Mouse (Mus musculus): ENCODE results near the gene Nebl. TPM values are rescaled to one million over a fixed set of nuclear protein-coding genes. Genes with fewer than 3 reads are reported as not detected.

Nebl gene
- total RNA-seq, 2 experiments from 2014 or later = 8.2 to 8.5 TPM

DNA sequence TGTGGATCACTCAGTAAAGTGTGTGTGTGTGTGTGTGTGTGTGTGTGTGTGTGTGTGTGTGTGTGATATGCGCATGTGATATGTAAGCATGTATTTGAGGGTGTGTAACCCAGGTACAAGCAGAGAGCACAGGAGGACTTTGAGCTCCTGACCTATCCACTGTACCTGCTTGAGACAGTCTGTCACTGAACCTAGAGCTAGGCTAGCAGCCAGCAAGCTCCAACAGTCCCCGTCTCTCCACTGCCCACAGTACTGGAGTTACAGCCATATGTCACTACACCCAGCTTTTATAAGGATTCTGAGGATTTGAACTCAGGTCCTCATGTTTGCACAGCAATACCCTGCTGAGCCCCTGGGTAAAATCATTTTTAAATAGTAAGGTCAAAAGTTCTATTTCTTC, 215.6 kb downstream of the Nebl start:
- no peak for DNase-seq

DNA sequence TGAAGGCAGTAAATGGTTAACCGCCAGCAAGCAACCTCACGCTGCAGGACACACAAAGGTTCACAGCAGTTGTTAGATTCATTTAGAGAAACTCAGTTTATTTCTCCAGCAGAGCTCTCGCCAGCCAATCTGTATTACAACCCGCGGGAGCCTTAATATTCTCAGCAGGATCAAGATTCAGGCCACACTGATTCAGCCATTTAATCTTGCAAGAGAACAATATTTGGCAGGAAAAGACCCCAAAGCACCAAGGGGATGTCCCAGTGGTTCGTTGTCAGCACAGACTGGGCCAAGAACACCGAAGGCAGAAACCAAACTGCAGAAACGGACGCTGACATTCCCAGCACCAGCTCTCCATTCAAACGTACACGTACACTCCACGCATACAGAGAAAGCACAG, 216.5 kb downstream of the Nebl start:
- DNase-seq = no peak

DNA sequence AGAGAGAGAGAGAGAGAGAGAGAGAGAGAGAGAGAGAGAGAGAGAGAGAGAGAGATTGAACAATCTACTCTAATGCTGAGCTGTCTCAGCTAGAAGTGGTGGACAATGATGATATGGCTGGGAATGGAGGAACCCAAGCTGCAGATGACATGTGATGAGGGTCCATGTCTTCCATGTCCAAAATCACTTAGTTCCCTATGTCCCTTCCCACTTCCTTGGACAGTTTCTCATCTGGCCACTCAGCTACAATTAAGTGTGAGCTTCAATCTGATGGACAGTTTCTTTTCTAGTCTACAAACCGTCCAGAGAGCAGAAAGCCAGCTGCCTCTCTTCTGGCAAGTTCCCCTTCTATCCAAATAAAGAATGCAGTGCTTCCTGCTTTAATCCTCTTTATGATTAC, 221.3 kb downstream of the Nebl start:
- DNase-seq = no peak

DNA sequence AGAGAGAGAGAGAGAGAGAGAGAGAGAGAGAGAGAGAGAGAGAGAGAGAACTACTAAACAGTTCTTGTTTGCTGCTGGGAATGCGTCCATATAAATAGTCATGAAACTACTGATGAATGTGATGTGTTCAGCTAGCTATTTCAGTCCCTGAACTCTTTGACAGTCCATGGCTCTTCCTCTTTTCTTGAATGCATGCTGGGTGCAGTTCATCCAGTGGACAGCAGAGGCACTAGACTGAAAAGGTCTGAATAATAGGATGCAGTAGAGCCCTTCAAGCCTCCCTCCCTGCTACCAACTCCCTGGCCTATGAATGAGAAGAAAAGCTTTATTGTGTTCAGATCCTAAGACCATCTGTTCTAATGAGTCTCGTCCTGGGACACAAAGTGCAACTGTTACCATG, 223.9 kb downstream of the Nebl start:
- no peak for DNase-seq

DNA sequence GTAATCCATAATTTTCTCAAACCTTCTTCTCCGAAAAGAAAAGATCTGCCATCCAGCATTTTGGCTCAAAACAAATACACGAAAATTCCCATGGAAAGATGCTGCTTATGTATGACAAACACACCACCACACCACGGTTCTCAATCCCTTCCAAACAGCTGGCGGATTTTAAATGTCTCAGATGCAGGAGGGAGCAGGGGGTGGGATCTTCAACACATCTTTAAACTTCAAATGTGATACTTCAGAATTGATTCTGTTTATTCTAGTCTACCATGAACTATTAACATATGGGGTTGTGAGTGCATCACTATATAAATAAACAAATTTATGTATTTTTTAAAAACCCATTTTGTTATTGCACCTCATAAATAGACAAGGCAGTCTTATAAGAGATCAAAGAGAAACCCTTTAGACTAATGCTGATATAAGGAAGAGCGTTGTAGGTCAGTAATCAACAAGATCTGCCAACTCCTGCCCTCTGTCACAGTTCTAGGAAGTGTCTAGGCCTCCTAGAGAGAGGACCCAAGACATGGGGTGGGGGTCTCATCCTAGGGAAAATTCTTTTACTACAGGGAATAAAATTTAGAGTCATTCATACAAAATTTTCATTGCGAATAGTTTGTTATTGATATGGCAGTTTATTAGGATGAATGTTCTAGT, 227.0 kb downstream of the Nebl start:
- DNase-seq = no peak

DNA sequence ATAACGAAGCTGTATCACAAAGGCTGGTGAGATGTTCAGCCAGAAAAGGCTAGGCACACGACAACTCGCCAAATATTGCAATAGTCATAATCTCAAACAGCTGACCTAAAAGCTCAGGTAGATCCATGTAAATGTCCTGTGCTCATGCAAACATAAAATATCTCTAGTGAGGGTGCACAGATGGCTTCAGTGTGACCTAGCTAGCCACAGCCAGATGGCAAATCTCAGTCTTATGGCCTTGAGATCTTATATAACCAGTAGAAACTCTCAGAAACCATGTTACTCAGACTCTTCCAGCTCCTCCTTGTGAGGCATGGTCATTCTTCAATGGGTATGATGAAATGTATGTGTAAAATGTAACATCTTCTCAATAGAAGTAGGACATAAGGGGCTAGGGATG, 230.2 kb downstream of the Nebl start:
- no peak for DNase-seq

DNA sequence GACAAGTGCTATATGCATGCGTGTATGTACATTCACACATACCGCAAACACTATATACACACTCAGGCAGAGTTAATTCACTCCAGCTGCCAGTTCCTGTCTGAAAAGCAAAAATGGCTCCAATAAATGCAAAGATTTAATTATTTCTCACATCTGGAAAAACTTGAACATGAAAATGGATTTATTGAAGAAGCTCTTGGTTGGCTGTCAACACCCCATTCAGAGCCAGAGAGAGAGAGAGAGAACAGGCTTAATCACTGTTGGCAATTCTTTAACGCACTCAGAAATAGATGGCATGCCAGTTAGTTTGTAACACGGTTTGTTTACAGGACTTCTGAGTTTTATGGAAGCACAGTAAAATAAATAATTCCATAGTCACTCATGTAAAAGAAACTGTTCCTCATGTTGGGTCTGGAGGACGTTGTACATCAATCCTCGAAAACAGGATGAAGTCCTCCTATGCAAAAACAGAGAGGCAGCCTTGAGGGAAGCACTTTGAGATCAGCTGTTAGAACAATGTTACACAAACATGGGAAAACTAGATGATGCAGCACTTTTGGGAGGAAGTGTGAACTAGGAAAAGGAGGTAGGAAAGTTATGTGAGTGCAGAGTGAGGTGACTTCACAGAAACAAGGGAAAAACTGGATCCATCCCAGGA, 265.6 kb downstream of the Nebl start:
- no peak for DNase-seq

DNA sequence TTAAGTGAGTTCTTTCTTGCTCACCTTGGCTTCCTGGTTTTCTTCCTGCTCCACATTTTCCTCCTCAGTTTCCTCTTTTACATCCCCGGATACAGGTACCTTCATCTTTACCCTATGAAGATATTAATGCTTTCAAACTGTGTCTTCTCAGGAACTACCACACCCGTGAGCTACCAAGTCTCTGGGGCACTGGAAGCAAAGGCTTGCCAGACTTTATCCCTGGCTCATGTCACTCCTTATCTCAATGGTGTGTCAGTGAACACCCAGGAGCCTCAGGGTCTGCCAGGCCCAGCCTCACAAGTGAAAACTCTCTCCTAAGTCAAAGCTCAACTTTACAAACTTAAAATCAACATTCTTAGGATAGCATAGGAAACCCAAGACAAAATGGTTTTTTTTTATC, 270.8 kb downstream of the Nebl start:
- no peak for DNase-seq

DNA sequence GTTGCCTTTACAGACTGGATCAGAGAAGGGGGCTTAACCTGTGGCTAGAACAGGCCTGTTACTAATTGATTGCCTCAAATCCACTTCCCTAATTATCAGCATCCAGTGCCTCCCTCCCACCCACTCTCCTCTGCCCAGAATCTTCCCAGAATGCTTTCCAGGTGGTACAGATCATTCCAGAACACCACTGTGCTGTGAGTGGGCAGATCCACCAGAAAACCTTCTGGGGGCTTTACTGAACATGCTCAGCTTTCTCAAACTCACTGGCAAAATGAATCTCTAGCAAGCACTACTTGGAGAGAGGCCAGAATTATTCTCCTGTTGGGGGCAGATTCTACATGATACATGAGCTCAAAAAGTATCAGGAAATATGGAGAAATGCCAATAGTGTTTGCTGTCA, 277.6 kb downstream of the Nebl start:
- no peak for DNase-seq

DNA sequence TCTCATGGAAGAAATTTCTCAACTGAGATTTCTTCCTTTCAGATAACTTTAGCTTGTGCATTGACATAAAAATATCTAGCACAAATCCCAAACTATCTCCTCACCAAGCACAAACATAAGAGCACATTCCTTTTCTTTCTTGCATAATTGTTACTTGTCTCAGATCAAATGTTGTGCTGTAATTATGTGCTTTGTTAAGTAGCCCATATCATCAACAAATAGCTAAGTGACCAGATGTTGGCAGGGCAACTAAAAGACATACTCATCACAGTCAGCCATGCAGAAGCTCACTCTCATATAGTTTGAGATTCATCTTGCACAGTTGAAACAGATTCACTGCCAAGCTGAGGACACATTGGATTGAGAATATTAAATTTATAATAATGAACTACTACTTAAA, 282.9 kb downstream of the Nebl start:
- DNase-seq = no peak

DNA sequence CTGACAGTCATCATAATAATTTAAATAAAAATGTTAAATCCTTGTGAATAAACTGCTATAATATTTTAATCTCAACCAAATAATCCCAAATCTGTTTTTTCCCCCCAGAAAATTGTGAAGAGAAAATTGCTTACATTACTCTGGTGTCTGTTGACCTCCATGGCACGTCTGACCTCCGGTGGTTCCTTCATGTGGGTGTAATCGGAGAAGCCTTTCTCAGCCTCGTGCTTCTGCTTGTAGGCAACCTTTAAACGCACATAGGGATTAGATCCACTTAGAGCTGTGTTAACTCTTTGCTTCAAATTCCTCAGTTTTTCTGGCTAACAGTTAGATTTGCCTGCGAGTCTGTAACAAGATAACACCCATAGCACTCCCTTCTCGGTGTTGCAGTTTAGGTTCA, 287.7 kb downstream of the Nebl start:
- DNase-seq = no peak

DNA sequence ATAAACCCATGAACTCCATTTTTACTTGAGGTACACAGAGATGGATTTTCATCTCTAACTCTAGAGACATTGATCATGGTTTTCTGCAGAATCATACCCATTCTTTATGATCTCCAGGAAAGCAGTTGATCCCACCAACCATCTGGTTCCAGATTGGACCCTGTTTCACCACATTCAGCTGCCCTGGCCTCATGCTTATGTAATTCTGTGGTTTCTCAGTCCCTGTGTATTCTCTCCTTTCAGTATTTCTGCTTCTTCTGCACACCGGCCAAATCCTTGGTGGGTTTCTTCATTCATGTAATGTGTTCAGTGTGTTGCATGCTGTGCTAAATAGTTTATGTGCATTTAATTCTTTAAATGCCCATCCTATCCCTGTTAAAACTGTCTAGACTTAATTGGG, 292.9 kb downstream of the Nebl start:
- DNase-seq = no peak

DNA sequence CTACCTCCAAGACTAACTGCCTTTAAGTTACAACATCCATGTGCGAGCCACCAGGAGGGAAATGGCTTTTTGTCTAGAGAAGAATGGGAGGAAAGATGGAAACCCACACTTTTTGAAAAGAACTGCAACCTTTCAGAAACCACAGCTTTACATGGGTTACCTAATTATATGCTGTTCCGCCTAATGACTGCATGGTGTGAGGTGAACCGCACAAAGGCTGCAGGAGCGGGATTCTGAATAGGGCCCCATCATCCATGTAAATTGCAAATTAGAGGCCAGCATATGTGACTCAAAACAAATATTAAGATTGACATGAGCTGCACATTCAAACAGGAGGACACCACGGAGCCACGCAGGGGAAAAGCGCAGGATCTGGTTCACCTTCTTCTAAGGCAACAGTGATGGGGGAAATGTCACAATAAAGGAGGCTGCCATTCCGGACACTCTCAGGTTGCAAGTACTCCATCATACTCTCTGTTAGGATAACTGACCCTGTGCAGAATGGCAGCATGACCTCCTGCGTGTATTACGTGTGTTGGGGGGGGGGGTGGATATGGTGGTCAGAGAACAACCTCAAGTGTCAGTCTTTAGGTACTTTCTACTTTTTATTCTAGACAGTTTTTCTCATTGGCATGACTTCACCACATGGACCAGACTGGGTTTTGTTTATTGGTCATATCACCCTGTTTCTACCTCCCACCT, 294.4 kb downstream of the Nebl start:
- no peak for DNase-seq

DNA sequence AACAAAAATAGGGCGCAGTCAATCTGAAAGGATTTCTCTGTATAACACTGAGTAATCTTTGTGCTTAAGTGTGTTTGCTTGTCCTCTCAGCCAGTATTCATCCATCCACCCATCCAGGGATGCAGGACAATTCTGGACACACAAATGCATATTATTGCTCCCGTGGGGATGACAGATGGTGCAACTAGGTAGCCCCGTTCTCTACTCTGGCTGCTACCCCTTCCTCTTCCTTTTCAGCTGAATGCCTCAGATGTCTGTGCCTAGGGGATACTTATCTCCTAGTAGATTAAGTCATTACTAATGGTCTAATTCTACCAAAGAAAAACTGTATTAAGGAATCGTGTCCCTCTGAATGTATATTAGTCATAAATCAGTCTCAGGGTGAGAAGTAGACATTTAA, 296.0 kb downstream of the Nebl start:
- no peak for DNase-seq

DNA sequence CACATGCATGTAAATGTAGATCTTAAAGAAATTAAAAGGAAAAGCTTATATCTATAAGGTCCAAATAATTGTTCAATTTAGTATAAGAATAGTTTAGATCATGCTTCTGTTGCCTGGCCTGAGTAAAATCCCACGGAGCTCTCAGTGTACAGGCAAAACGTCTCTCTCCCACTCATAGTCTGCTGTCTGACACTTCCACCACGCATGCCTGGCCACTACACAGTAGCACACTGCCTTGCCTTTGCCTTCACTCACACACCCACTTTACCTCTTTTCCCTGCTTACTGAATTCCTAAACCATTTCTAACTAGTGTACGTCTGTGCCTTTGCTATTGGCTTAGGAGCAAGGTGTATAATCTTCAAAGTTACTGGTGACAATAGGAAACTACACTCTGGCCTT, 302.2 kb downstream of the Nebl start:
- DNase-seq = no peak

DNA sequence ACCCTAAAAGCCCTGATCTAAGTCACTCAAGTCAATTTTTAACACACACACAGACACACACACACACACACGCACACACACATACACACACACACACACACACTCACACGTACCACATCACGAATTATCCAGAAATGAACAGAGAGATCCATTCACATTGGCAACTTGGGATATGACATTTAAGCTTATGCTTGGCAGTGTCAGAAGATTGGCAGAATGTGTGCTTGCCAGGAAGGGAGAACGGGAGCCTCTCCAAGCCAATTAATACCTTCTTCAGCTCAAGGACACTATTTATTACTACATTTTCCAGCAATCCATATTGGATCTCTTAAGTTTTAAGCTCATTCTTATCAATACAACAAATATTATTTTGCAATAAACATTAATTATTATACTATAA, 303.1 kb downstream of the Nebl start:
- no peak for DNase-seq

DNA sequence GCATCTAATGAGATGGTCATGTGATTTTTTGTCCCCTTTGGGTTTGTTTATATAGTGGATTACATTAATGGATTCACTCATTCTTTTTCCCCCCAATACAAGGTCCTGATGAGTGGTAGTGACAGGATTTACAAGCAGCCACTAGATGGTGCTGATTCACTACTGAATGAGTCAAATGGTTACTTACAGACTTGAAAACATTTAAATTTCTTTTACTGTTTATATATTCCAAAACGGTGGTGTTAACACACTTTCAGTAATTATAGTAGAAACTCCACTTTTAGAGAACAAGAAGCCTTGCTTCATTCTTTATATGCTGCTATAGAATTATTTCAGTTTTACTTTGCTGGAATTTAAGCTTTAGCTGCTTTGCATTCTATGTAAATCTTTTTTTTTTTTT, 308.3 kb downstream of the Nebl start:
- peak in 1 of 2 experiments; percentile 46 for DNase-seq

DNA sequence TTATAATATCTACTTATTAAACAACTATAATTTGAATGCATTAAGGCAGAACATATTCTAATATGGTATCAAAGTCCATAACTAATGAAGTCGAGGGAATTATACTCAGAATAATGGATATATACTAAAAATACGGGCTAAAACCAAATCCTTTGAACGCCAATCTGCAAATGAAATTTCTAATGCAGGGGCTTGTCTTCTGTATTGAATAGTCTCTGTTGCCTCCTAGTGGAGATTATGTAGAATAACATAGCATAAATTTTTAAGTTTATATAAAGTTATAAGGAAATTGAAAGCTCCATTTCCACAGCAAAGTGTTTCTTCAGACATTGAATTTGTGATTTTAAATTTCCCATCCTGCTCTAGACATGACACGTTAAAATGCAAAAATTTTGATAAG, 315.9 kb downstream of the Nebl start:
- no peak for DNase-seq

DNA sequence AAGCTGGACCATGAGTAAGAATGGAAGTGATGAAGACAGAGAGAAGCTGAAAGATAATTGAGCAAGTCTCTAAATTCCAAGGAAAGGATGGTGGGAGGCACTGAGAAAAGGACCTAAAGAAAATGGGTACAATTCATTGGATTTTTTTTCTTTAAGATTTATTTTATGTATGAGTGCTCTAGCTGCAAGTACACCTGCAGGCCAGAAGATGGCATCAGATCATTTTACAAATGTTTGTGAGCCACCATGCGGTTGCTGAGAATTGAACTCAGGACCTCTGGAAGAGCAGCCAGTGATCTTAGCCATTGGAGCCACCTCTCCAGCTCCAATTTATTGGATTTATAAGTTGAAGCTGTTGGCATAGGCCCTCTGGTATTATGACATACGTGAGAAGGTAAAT, 316.9 kb downstream of the Nebl start:
- DNase-seq = no peak

DNA sequence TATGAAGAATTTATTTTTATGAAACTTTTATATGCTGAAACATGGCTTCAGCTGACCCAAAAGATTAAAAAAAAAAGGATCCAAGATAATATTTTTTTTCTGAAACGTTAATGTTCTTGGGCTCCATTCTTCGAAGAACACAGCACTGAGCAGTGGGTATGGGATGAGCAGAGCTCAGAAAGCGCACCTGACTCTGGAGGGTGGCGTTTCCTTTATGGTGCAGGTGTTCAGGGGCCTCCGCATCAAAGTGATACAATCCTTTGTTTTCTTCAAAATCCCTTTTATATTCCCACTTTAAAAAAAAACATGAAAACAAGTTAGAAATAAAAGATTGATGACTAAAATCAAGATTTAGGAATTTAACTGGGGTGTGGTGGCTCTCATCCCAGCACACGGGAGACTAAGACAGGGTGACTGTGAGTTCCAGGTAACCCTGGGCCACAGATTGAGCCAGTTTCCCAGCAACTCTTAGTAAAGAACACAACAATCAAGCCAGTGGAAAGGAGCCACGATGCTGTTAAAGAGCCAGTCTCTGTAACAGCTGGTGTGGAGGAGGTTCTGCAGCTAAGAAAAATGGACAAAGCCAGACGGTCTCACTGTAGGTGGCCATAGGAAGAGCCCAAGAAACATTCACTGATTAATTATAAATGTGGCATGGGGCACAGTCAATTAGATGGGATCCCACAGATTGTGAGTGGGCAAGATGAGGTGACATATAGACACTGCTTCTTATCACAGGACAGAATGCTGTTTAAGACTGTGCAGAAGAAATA, 317.6 kb downstream of the Nebl start:
- DNase-seq = no peak

DNA sequence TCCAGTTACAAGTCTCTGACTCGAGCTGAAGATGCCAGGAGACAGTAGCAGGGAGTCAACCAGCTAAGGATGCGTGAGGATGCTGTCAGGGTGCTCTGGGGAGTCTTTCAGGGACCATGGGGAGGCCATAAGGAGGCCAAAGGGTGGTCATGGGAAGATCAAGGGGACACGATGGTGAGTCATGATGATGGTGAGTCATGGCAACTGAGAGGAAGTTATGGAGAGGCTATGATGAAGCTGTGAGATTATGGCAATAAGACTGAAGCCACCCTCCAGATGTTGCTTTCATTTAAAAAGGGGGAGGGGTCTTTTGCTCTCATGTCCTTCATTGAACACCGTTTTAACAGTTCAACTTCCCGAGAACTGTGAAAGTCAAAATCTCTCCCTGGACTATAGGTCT, 322.0 kb downstream of the Nebl start:
- no peak for DNase-seq

DNA sequence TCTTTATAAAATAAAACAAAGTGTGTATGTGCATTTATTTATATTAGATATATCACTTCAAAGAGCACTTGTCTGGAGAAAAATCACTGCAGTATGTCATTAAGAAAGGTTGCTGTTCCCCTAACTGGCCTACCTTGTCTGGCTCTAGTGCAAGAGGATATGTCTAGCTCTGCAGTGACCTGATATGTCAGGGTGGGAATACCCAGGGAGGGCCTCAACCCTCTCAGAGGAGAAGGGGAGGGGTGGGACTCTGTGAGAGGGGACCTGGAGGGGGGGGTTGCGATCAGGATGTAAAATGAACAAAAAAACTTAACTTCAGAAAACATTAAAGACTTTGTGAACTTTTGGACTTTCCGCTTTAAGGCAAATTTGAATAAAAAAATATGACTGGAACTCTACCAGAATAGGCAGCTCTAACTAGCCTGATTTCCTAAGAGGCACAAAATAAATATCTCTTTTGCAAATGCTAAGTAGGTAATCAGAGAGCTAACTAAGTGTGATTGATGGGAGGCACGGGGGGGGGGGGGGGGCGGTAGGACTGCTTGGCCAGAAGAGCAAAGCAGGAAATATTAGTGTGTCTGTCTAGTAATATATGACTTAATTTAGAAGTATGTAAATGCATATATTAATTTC, 325.2 kb downstream of the Nebl start:
- no peak for DNase-seq

DNA sequence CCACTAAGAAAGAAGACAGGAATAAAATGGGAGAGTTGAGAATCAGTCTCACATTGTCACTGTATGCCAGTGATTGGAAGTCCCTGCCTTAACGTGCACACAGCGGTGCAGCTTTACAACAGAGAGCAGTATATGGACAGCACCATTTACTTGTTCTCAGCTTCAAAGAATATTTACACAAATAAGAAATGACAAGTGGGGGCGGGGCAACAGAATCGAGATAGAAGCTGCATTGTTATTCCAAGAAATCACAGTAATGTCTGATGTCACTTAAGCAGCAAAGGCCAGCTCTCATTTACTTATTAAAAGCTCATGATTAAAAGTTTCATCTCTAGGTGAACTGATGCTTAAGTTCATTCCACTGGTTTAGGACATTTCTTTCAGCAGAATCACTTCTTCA, 328.8 kb downstream of the Nebl start:
- DNase-seq = no peak

Measured in adrenal gland, postnatal 36 days (tissue).